Mouse (Mus musculus): ENCODE measurements at regions not wholly inside any gene's neighbourhood (a gene's known extent, or its start where the extent isn't known, plus 50 kb on each side); places are given as distances from the start of the nearest gene placed in this dataset.

DNA sequence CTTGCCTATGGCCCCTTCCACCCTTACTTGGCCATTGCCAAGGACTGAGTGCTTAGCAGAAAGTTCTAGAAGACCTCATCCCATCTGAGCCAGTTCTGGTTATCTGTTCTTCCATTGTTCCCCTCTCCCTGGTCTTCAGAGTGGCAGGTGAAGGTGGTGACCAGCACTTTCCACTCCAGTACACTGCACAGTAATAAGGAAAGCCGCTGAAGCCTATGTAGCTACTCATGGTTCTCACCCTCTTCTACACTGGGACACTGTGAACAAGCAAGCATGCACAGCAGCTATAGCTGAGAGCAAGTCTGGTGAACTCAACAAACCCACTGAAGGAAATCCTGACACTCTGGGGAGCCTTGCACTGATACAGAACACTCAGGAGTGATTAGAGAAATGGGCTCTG is 175.4 kb downstream of the Lmo4 start:
- TF ChIP-seq EP300 (IDR thresholded peaks at IDR 0.05) (no peak), CTCF (IDR thresholded peaks at IDR 0.05) (no peak)

All from lung, postnatal 0 days (tissue).